Mouse (Mus musculus): ENCODE measurements around the gene Dbp. TPM values are rescaled to one million over a fixed set of nuclear protein-coding genes. Genes with fewer than 3 reads are reported as not detected.
A peak's percentile ranks its signal among the peaks of the same experiment; 100 is the strongest.
"Not testable (repeated sequence)": the region's sequence is repeated elsewhere in the genome, so short reads cannot be mapped to it uniquely, and the experiment has no call there.

Dbp gene
- 5.6 TPM for polyA plus RNA-seq (2012; fragmentation: generic; extraction: Trizol)
- long read RNA-seq, experiment 1, transcript Dbp-201 (4 exons, 1,837 nt): major isoform, 13 of 20 reads
- long read RNA-seq, experiment 1, partial matches to known transcripts: 1 of 20 reads
- long read RNA-seq, experiment 1, other reads (novel, unspliced or antisense): 0 of 20 reads
- long read RNA-seq, experiment 2, transcript Dbp-201 (4 exons, 1,837 nt): major isoform, 19 of 22 reads
- long read RNA-seq, experiment 2, partial matches to known transcripts: 0 of 22 reads
- long read RNA-seq, experiment 2, other reads (novel, unspliced or antisense): 0 of 22 reads

DNA sequence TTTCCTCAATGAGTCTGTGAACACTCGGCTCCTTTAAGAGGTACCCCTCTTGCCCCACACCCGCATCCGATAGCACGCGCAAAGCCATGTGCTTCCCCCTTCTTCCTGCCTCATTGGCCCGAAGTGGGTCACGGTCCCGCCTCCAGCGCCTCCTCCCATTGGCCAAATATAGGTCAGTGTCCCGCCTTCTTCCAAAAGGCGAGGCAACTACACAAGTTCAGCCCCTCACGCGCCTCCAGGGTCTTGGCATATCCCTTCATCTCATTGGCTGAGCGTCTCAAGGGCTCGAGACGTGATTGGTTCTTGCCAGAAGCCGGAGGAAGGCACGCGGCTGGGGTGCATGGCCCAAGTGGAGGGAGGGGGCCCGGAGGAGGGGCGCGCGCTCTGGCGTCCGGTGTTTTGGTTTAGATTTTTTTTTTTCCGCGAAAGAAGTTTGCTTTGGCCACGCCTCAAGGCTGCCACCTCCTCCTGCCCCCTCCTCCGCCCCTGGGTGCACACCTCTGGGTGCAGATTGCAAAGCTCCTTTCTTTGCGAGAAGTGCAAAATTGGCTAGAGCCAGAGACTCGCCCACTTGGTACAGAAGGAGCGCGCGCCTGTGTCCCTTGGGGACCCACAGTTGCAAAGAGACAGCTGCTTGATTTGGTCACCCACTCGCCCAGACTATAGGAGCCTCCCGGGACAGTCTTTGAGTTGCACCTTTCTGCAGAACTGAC, at the start of gene Dbp:
Dbp (plus strand) TSS at position 359 of the 713 bp plus-strand sequence.
- Histone ChIP-seq H3K79me3 (ENCODE audit: low read depth) (no peaks in the 10 kb centered on the region), H3K79me2 (ENCODE audit: control insufficient read depth, insufficient read depth) (no peaks in the 10 kb centered on the region), H3K27me3 (ENCODE audit: control insufficient read depth, insufficient read depth, insufficient read length) (peaks cover 8% of the 10 kb centered on the region), H3K36me3 (ENCODE audit: control insufficient read depth, insufficient read depth) (no peaks in the 10 kb centered on the region), H3ac (ENCODE audit: control insufficient read depth, insufficient read length, low read depth) (peak within 1 kb of the TSS; percentile 40), H3K4me3 (ENCODE audit: insufficient read depth, poor library complexity, severe bottlenecking) (peak within 1 kb of the TSS; percentile 37)
- TF ChIP-seq MAX (IDR thresholded peaks at IDR 0.05) (peak; percentile 63), CEBPB (IDR thresholded peaks at IDR 0.05; ENCODE audit: low read depth) (peak; percentile 28), FOSL1 (IDR thresholded peaks at IDR 0.05; ENCODE audit: insufficient read depth, low read length, poor library complexity, severe bottlenecking) (no peak), USF1 (IDR thresholded peaks at IDR 0.05; ENCODE audit: low read depth) (peak; percentile 73), MYOG (IDR thresholded peaks at IDR 0.05; ENCODE audit: control insufficient read depth, extremely low read depth, insufficient read length) (no peak), CTCF (IDR thresholded peaks at IDR 0.05; ENCODE audit: control insufficient read depth, insufficient read depth, insufficient read length) (no peak)

DNA sequence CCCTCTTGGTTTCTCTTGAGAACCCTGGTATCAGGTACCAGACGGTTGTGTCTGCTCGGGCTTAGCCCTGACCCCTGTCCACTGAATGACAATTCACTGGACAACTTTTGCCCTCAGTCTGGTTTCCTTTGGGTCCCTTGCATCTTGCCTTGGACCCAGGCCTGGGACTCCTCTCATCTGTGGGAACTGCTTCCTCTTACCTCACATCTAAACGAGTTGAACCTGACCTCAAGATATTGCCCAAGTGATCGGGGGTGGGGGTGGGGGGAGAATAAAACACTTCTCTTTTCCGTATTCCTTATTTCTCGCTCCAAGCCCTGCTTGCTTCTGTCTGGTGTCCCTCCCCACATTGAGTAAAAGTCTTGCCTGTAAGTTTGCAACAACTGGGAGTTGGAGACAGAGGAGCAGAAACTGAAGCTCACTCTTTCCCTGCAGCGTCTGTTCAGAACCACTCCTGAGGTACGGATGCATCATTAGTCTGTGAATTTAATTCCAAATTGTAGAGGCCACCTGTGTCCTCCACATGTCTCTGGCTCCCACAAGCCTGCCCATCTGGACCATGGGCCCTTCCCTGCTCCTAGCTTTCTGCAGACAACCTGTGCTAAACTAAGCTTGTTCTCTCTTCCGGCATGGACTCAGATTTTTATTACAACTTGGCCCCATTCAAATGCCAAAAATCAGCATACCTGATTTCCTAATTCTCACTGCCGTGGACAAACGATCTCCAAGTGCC, 44.0 kb upstream of the Dbp start:
- no peaks in the 10 kb centered on the region for H3K79me2 ChIP-seq (ENCODE audit: control insufficient read depth, insufficient read depth)
- H3K4me3 ChIP-seq (ENCODE audit: insufficient read depth, poor library complexity, severe bottlenecking): no peak overlapping the region
- TF ChIP-seq MYOD1 (IDR thresholded peaks at IDR 0.05; ENCODE audit: control insufficient read depth, insufficient read length, low read depth) (no peak), FOSL1 (IDR thresholded peaks at IDR 0.05; ENCODE audit: insufficient read depth, low read length, poor library complexity, severe bottlenecking) (no peak), CTCF (IDR thresholded peaks at IDR 0.05; ENCODE audit: control insufficient read depth, insufficient read depth, insufficient read length) (no peak), CEBPB (IDR thresholded peaks at IDR 0.05; ENCODE audit: low read depth) (no peak), USF1 (IDR thresholded peaks at IDR 0.05; ENCODE audit: low read depth) (no peak), MAX (IDR thresholded peaks at IDR 0.05) (no peak), MYOG (IDR thresholded peaks at IDR 0.05; ENCODE audit: control insufficient read depth, extremely low read depth, insufficient read length) (no peak)
- no peaks in the 10 kb centered on the region for H3K27me3 ChIP-seq (ENCODE audit: control insufficient read depth, insufficient read depth, insufficient read length)
- no peak overlapping the region for H3ac ChIP-seq (ENCODE audit: control insufficient read depth, insufficient read length, low read depth)
- H3K79me3 ChIP-seq (ENCODE audit: low read depth): no peaks in the 10 kb centered on the region
- no peaks in the 10 kb centered on the region for H3K36me3 ChIP-seq (ENCODE audit: control insufficient read depth, insufficient read depth)

DNA sequence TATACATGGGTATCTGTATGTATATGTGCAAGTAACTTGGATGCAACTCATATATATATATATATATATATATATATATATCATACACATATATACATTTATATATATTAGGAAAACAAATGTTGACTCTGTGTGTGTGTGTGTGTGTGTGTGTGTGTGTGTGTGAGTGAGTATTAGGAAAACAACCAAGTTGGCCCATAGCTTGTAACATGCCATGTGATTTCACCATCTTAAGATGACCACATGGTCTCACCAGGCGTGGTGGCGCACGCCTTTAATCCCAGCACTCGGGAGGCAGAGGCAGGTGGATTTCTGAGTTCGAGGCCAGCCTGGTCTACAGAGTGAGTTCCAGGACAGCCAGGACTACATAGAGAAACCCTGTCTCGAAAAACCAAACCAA, 43.2 kb upstream of the Dbp start:
- H3K4me3 ChIP-seq (ENCODE audit: insufficient read depth, poor library complexity, severe bottlenecking); H3ac ChIP-seq (ENCODE audit: control insufficient read depth, insufficient read length, low read depth); H3K36me3 ChIP-seq (ENCODE audit: control insufficient read depth, insufficient read depth); H3K27me3 ChIP-seq (ENCODE audit: control insufficient read depth, insufficient read depth, insufficient read length); H3K79me2 ChIP-seq (ENCODE audit: control insufficient read depth, insufficient read depth); H3K79me3 ChIP-seq (ENCODE audit: low read depth): not testable (repeated sequence)

DNA sequence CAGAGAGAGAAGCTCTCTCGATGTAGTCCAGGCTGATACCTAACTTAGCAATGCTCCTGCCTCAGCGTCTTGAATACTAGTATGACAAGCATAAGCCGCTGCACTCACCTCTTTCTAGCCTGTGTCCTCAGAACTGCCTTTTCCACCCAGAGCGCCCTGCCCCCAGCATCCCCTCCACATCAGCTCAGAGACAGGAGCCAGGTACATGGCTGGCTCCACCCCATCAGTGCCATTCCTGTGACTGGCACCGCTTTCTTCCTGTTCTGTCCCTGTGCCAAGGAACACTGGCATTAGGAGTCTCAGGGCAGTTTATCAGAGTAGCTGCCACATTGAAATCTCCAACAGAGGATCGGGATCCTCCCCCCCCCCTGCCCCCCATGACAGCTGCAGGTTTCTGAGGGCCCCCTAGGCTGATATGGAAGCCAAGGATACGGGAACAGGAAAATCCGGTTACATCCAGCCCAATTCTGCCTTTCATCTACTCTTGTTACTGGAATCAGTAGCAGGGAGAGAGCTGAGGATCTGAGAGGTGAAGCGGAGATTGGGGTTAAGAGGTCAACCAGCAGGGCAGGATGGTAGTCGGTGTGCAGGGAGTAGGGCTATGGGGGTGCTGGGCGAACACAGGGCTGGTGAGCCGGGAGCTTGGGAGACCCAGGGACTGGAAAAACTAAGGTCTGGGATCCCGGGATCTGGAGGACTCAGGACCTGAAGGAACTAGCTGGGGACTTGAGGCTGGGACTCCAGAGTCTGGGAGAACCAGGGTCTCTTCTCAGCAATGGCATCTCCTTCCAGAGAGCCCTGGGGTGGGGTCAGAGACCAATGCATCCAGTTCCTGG, 39.4 kb upstream of the Dbp start:
- TF ChIP-seq CEBPB (IDR thresholded peaks at IDR 0.05; ENCODE audit: low read depth): no peak
- no peak for TF ChIP-seq MYOG (IDR thresholded peaks at IDR 0.05; ENCODE audit: control insufficient read depth, extremely low read depth, insufficient read length)
- TF ChIP-seq MAX (IDR thresholded peaks at IDR 0.05): no peak
- TF ChIP-seq FOSL1 (IDR thresholded peaks at IDR 0.05; ENCODE audit: insufficient read depth, low read length, poor library complexity, severe bottlenecking): no peak
- TF ChIP-seq USF1 (IDR thresholded peaks at IDR 0.05; ENCODE audit: low read depth): no peak
- no peak for TF ChIP-seq MYOD1 (IDR thresholded peaks at IDR 0.05; ENCODE audit: control insufficient read depth, insufficient read length, low read depth)
- TF ChIP-seq CTCF (IDR thresholded peaks at IDR 0.05; ENCODE audit: control insufficient read depth, insufficient read depth, insufficient read length): no peak

DNA sequence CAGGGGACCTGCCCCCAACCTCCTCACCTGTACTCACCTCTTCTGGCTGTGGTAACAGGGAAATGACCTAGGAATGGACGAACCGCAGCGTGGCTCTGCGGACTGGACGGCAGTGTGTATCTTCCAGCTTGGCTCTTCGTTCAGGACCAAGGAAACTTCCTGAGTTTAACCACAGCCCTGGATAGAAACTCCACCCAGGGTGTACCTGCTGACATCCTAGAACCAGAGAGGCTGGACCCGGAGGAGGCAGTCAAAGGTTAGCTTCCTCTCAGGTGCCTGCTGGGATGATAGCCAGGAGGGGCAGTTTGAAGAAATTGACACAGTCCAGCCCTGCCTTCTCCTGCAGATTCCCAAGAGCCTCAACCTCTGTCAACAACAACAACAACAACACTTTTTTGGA, 38.7 kb upstream of the Dbp start, which contains the start of gene Fut2:
Fut2 (minus strand) TSS at position 234 of the 400 bp plus-strand sequence.
- H3K27me3 ChIP-seq (ENCODE audit: control insufficient read depth, insufficient read depth, insufficient read length): no peaks in the 10 kb centered on the region
- no peaks in the 10 kb centered on the region for H3K79me3 ChIP-seq (ENCODE audit: low read depth)
- no peaks in the 10 kb centered on the region for H3K36me3 ChIP-seq (ENCODE audit: control insufficient read depth, insufficient read depth)
- no peaks in the 10 kb centered on the region for H3K79me2 ChIP-seq (ENCODE audit: control insufficient read depth, insufficient read depth)
- no peak within 1 kb of the TSS for H3ac ChIP-seq (ENCODE audit: control insufficient read depth, insufficient read length, low read depth)
- no peak within 1 kb of the TSS for H3K4me3 ChIP-seq (ENCODE audit: insufficient read depth, poor library complexity, severe bottlenecking)
- TF ChIP-seq MAX (IDR thresholded peaks at IDR 0.05) (no peak), FOSL1 (IDR thresholded peaks at IDR 0.05; ENCODE audit: insufficient read depth, low read length, poor library complexity, severe bottlenecking) (no peak), USF1 (IDR thresholded peaks at IDR 0.05; ENCODE audit: low read depth) (no peak), CEBPB (IDR thresholded peaks at IDR 0.05; ENCODE audit: low read depth) (no peak), MYOG (IDR thresholded peaks at IDR 0.05; ENCODE audit: control insufficient read depth, extremely low read depth, insufficient read length) (no peak), CTCF (IDR thresholded peaks at IDR 0.05; ENCODE audit: control insufficient read depth, insufficient read depth, insufficient read length) (no peak), MYOD1 (IDR thresholded peaks at IDR 0.05; ENCODE audit: control insufficient read depth, insufficient read length, low read depth) (no peak)

More for the DNA sequence above, 39.4 kb upstream of the Dbp start:
- Histone ChIP-seq H3K4me3 (ENCODE audit: insufficient read depth, poor library complexity, severe bottlenecking) (no peak overlapping the region), H3K27me3 (ENCODE audit: control insufficient read depth, insufficient read depth, insufficient read length) (no peaks in the 10 kb centered on the region), H3K36me3 (ENCODE audit: control insufficient read depth, insufficient read depth) (no peaks in the 10 kb centered on the region), H3K79me3 (ENCODE audit: low read depth) (no peaks in the 10 kb centered on the region), H3ac (ENCODE audit: control insufficient read depth, insufficient read length, low read depth) (no peak overlapping the region), H3K79me2 (ENCODE audit: control insufficient read depth, insufficient read depth) (no peaks in the 10 kb centered on the region)

Measured in C2C12 (cell line).